Mouse (Mus musculus): ENCODE data around the gene Ankfn1.

Gene Ankfn1

GRCm38 (mm10) chr11:89459437-89459836 is 318.0 kb downstream of the Ankfn1 start:
- no peak for DNase-seq

- peak; percentile 8 for DNase-seq
Observed at GRCm38 (mm10) chr11:89455647-89456231, 321.7 kb downstream of the Ankfn1 start.

GRCm38 (mm10) chr11:89454702-89455101 is 322.8 kb downstream of the Ankfn1 start:
- DNase-seq: no peak

- peak; percentile 57 for DNase-seq
Observed at GRCm38 (mm10) chr11:89452862-89453261, 324.6 kb downstream of the Ankfn1 start.

- no peak for DNase-seq
Observed at GRCm38 (mm10) chr11:89450406-89450805, 327.0 kb downstream of the Ankfn1 start.

GRCm38 (mm10) chr11:89448986-89449385 is 328.5 kb downstream of the Ankfn1 start:
- DNase-seq: no peak

- DNase-seq: no peak
Observed at GRCm38 (mm10) chr11:89447477-89447876, 330.0 kb downstream of the Ankfn1 start.

GRCm38 (mm10) chr11:89440566-89440965 is 336.9 kb downstream of the Ankfn1 start:
- no peak for DNase-seq

- DNase-seq: peak; percentile 45
Observed at GRCm38 (mm10) chr11:89424358-89424757, 353.1 kb downstream of the Ankfn1 start.

GRCm38 (mm10) chr11:89422637-89423036 is 354.8 kb downstream of the Ankfn1 start:
- DNase-seq: no peak

GRCm38 (mm10) chr11:89420767-89421438 is 356.6 kb downstream of the Ankfn1 start:
- DNase-seq: no peak

GRCm38 (mm10) chr11:89419863-89420262 is 357.6 kb downstream of the Ankfn1 start:
- DNase-seq: no peak

- no peak for DNase-seq
Observed at GRCm38 (mm10) chr11:89418644-89419043, 358.8 kb downstream of the Ankfn1 start.

GRCm38 (mm10) chr11:89416769-89417168 is 360.7 kb downstream of the Ankfn1 start:
- DNase-seq: no peak

- no peak for DNase-seq
Observed at GRCm38 (mm10) chr11:89408774-89409173, 368.7 kb downstream of the Ankfn1 start.

- no peak for DNase-seq
Observed at GRCm38 (mm10) chr11:89404489-89404888, 373.0 kb downstream of the Ankfn1 start.

- no peak for DNase-seq
Observed at GRCm38 (mm10) chr11:89403436-89403835, 374.0 kb downstream of the Ankfn1 start.

- no peak for DNase-seq
Observed at GRCm38 (mm10) chr11:89388851-89389250, 388.6 kb downstream of the Ankfn1 start.

GRCm38 (mm10) chr11:89382634-89383009 is 394.8 kb downstream of the Ankfn1 start:
- peak; percentile 18 for DNase-seq

GRCm38 (mm10) chr11:89381782-89382633 is 395.4 kb downstream of the Ankfn1 start:
- peak; percentile 33 for DNase-seq

GRCm38 (mm10) chr11:89370941-89371340 is 406.5 kb downstream of the Ankfn1 start:
- no peak for DNase-seq

- DNase-seq: no peak
Observed at GRCm38 (mm10) chr11:89370373-89370772, 407.1 kb downstream of the Ankfn1 start.

- no peak for DNase-seq
Observed at GRCm38 (mm10) chr11:89363981-89364380, 413.5 kb downstream of the Ankfn1 start.

GRCm38 (mm10) chr11:89360895-89361294 is 416.6 kb downstream of the Ankfn1 start:
- no peak for DNase-seq
